Mouse (Mus musculus): Measurements from ENCODE around the gene Maea. TPM values are rescaled to one million over a fixed set of nuclear protein-coding genes. Genes with fewer than 3 reads are reported as not detected.

Maea gene
- polyA plus RNA-seq, 1 experiment from 2014 or later, result 120 TPM

DNA sequence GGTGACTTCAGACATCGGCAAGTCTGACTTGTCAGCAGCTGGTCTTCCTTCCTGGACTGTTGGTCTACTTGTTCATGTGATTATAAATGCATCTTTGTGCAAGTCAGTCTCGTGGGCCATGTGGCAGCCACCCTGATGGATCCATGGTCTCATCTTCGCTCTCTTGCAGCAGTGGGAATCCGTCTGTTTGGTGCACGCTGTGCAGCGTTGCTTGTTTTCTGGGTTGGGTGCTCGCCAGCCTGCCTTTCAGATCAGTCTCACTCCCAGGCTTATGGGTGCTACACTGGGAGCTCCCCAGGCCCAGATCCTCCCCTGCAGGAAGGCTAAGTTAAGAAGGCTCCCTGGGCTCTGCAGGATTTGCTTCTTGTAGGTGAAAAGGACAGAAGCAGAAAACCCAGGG lies 61.5 kb downstream of the Maea start:
- Histone ChIP-seq H3K9me3 (replicated peaks) (no peaks in the 10 kb centered on the region), H3K36me3 (no peaks in the 10 kb centered on the region), H3K4me3 (no peak overlapping the region), H3K9ac (no peak overlapping the region), H3K4me2 (no peak overlapping the region), H3K27ac (no peak overlapping the region), H3K27me3 (no peaks in the 10 kb centered on the region), H3K4me1 (replicated peaks) (peaks cover 16% of the 10 kb centered on the region)
- ATAC-seq (replicated peaks; ENCODE audit: insufficient number of reproducible peaks, insufficient read depth, low FRiP score, low read depth), result no peak
- WGBS, result 86% methylated on average over 7 of the region's 7 CpGs

DNA sequence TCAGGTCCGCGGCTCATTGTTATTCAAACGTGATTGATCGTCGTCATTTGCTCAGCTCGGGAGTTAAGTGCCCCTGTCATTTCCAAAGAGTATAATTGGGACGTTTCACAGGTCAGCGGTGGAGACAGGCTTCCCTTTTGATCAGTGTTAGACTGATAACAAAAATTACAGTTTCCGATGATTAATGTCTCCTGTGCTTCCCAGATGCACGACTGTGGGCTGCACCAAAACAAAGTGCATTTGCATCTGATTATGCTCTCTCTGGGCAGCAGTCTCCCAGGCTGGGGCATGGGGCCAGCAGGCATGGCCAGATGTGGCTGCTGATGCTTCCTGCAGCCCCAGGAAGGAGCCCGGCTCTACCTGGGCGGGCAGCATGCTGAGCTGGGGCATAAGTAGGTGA lies 65.5 kb downstream of the Maea start:
- H3K4me2 ChIP-seq, result no peak overlapping the region
- no peak overlapping the region for H3K27ac ChIP-seq
- H3K9ac ChIP-seq, result no peak overlapping the region
- 50% methylated on average over 12 of the region's 12 CpGs for WGBS
- H3K4me3 ChIP-seq, result no peak overlapping the region
- H3K9me3 ChIP-seq (replicated peaks), result no peaks in the 10 kb centered on the region
- no peak for ATAC-seq (replicated peaks; ENCODE audit: insufficient number of reproducible peaks, insufficient read depth, low FRiP score, low read depth)
- no peaks in the 10 kb centered on the region for H3K27me3 ChIP-seq
- H3K36me3 ChIP-seq, result no peaks in the 10 kb centered on the region
- peaks cover 16% of the 10 kb centered on the region for H3K4me1 ChIP-seq (replicated peaks)

DNA sequence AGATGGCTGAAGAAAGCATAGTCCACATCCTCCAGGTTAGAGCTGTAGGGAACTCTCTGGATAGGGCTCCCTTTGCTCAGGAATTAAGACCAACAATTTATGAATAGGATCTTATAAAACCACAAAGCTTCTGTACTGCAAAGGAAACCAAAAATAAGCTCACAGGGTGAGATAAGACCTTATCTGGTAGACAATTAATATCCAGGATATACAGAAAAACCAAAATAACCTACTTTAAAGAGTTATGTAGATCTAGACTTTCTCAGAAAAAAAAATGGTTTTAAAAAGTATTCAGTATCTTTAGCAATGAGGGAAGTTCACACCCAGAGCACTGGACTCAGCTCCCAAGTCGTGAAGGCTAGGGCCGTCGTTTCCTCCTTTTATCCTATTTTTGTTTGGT lies 85.0 kb downstream of the Maea start:
- no peak overlapping the region for H3K9ac ChIP-seq
- H3K4me3 ChIP-seq, result no peak overlapping the region
- no peak overlapping the region for H3K27ac ChIP-seq
- no peaks in the 10 kb centered on the region for H3K36me3 ChIP-seq
- 57% methylated on average over 3 of the region's 3 CpGs for WGBS
- no peak overlapping the region for H3K4me2 ChIP-seq
- no peaks in the 10 kb centered on the region for H3K9me3 ChIP-seq (replicated peaks)
- H3K4me1 ChIP-seq (replicated peaks), result no peaks in the 10 kb centered on the region
- no peak for ATAC-seq (replicated peaks; ENCODE audit: insufficient number of reproducible peaks, insufficient read depth, low FRiP score, low read depth)
- peaks cover under 1% of the 10 kb centered on the region for H3K27me3 ChIP-seq

Other genes starting within 250 kb of the Maea start
- gene Slc5a1, start 231.3 kb upstream of the Maea start, polyA plus RNA-seq (2015; fragmentation: Nextera tagmentation; extraction: Ambion mirVana), result not detected in 2 replicates
- 59.7 and 67.2 TPM in 2 replicates for gene Spon2, start 117.1 kb upstream of the Maea start, polyA plus RNA-seq (2015; fragmentation: Nextera tagmentation; extraction: Ambion mirVana)
- gene Ctbp1, start 60.5 kb upstream of the Maea start, polyA plus RNA-seq (2015; fragmentation: Nextera tagmentation; extraction: Ambion mirVana), result 190 and 256 TPM in 2 replicates
- 3.8 and 5.2 TPM in 2 replicates for gene Uvssa, start 43.0 kb downstream of the Maea start, polyA plus RNA-seq (2015; fragmentation: Nextera tagmentation; extraction: Ambion mirVana)
- gene Nkx1-1, start 98.5 kb downstream of the Maea start, polyA plus RNA-seq (2015; fragmentation: Nextera tagmentation; extraction: Ambion mirVana), result not detected in 2 replicates

Data from heart, embryonic 15.5 days (tissue).